Mouse (Mus musculus): ENCODE results near the gene Acsbg2. TPM values are rescaled to one million over a fixed set of nuclear protein-coding genes. Genes with fewer than 3 reads are reported as not detected.

Gene Acsbg2
- total RNA-seq, 2 experiments from 2014 or later, result not detected

GRCm38 (mm10) chr17:56876465-56876864 is 2.2 kb upstream of the Acsbg2 start:
- no peak for DNase-seq (ENCODE audit: low spot score in 2 of 2)
- intact Hi-C loops (cut with DNase I), result no loop called here

DNA sequence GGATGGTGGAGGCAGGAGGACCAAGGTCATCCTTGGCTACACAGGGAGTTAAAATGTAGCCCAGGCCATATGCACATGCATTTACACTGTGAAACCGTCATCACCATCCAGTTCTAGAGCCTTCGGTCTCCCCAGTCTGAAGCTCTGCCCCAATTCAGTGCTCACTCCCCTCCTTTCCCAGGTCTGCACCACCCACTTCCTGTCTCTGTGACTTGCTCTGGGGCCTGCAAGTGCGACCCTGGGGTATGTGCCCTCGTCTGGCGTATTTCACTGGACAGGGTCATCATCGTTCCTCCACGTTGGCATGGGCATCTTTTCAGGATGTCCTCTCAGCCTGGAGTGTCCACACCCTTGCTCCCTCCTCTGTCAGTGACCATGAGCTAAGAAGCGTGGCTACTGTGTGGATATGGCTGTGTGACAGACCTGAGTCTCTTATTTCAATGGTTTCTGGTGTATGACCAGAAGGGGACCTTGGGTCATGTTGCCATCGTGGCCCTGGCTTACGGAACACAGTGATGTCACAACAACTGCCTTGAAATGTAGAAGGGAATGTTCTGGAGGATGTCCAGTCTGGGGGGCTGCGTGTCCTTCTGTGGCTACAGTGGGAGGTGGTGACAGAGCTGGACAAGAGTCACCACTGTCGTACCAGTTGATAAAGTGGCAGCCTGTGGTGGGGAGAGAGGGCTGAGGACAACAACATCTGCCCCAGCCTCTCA is 847 bp upstream of the Acsbg2 start, which contains the start of gene 1700061G19Rik:
Gene 1700061G19Rik, plus strand, starts transcription at position 542 of the 716 bp plus-strand sequence.
- intact Hi-C loops (cut with DNase I), result no loop called here

DNA sequence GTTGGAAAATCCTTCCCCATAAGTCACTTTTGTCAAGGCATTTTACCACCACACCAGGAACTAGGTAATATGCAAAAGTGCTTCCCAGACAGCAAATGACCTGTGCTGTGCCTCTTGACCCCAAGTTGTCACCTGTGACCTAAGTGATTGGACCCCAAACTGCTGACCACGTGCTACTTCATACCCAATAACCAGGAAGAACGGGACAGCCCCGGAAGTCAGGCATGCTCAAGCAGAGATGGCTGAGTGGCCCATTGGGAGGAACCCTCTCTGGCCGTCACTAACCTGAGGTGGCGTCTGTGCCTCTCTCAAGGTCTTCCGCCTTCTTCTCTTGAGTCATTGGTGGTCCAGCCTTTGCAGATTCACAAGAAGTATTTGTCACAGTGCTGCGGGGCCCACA is 1.7 kb downstream of the Acsbg2 start:
- intact Hi-C loops (cut with DNase I), result no loop called here
- no peak for DNase-seq (ENCODE audit: low spot score in 2 of 2)

More for the DNA sequence above, 847 bp upstream of the Acsbg2 start, which contains the start of gene 1700061G19Rik:
- DNase-seq (ENCODE audit: low spot score in 2 of 2), result no peak

- DNase-seq (ENCODE audit: low spot score in 2 of 2), result no peak
- intact Hi-C loops (cut with DNase I), result no loop called here
Measured at GRCm38 (mm10) chr17:56871767-56872166, 2.5 kb downstream of the Acsbg2 start.

GRCm38 (mm10) chr17:56870287-56870953 is 3.8 kb downstream of the Acsbg2 start:
- DNase-seq (ENCODE audit: low spot score in 2 of 2), result no peak
- intact Hi-C loops (cut with DNase I), result no loop called here

GRCm38 (mm10) chr17:56869481-56869977 is 4.7 kb downstream of the Acsbg2 start:
- DNase-seq (ENCODE audit: low spot score in 2 of 2), result no peak
- intact Hi-C loops (cut with DNase I), result no loop called here

GRCm38 (mm10) chr17:56866071-56866470 is 8.2 kb downstream of the Acsbg2 start:
- DNase-seq (ENCODE audit: low spot score in 2 of 2), result no peak
- intact Hi-C loops (cut with DNase I), result no loop called here

DNA sequence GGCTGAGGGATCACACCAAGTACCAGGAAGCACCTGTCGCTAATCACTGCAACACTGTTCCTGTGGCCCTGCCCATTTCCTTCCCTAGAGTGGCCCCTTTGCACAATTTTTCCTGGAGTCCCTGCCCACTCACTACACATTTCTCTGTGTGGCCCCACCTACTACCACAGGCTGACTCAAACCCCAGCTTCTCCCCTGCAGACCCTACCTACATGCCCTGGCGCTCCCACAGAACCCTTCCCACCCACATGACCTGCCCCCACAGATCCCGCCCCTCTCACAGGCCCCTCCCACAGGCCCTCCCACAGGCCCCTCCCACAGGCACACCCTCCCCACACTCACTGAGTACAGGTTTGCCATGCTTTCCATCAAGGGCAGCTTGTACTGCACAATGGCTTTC is 13.1 kb downstream of the Acsbg2 start:
- intact Hi-C loops (cut with DNase I), result no loop called here
- DNase-seq (ENCODE audit: low spot score in 2 of 2), result no peak

DNA sequence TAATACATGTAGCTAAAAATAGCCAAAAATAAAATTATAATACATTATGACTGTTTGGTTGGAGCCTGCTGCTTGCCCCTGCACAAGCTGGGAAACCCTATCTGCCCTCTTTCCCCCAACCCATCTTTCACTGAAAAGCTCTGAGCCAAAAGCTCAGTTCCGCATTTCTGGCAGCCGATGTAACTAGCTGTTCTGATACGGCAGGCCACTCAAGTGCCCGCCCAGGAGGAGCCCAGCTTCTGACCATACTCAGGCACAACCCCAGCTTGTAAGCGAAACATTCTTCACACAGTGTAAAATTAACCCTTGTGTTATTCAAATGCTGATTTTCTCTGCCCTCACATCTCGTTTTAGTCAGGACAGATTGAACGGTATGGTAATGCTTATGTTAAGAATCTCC is 15.3 kb downstream of the Acsbg2 start:
- intact Hi-C loops (cut with DNase I), result loop anchor here (1.0 kb wide), 1 partner anchor 51 kb away; no protein-coding TSS in a partner anchor
- DNase-seq (ENCODE audit: low spot score in 2 of 2), result no peak

- intact Hi-C loops (cut with DNase I), result loop anchor here (1.0 kb wide), 1 partner anchor 50 kb away; no protein-coding TSS in a partner anchor
- DNase-seq (ENCODE audit: low spot score in 2 of 2), result peak in 1 of 2 experiments; percentile 27
Measured at GRCm38 (mm10) chr17:56858216-56858615, 16.0 kb downstream of the Acsbg2 start.

DNA sequence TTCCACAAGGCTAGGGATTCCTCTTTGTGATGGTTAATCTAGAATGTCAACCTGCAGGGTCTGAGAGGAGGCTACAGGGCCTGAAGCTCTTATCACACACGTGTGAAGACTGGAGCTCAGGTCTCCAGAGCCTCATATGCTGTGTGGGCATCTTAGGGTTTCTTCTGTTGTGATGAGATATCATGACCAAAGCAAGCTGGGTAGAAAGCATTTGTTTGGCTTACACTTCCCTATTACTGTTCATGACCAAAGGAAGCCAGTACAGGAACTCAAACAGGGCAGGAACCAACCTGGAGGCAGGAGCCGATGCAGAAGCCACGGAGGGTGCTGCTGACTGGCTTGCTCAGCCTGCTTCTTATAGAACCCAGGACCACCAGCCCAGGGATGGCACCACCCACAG is 18.8 kb downstream of the Acsbg2 start:
- no peak for DNase-seq (ENCODE audit: low spot score in 2 of 2)
- intact Hi-C loops (cut with DNase I), result no loop called here

DNA sequence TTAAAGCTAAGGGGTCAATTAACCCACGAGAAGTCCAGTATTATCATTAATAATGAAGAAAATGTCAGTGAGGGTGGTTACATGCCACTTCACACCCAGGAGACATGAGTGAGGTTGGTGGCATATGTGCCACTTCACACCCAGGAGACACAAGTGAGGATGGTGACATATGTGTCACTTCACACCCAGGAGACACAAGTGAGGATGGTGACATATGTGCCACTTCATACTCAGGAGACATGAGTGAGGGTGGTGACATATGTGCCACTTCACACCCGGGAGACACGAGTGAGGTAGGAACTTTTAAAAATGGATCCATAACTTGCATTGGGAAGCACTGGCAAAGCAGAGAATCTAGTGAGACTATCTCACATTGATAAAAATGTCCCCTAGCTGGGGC is 23.1 kb downstream of the Acsbg2 start:
- intact Hi-C loops (cut with DNase I), result no loop called here

DNA sequence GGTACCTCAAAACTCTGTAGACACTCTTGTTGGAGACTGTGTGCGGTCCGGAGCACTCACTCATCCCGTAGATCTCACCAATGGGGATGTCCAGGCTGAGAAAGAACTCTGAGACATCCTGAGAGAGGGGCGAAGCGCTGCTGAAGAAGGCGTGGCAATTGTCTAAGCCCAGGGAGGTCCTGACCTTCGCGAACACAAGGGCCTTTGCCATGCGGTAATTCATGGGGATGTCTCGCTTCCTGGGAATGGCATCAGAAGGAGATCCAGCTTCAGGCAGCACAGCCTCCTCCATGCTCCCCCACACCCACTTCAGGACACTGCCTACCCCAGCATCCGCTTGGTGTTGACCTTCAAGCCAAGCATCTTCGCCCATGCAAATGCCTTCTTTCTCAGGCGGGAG is 24.5 kb downstream of the Acsbg2 start:
- intact Hi-C loops (cut with DNase I), result no loop called here
- no peak for DNase-seq (ENCODE audit: low spot score in 2 of 2)

More for the DNA sequence above, 23.1 kb downstream of the Acsbg2 start:
- no peak for DNase-seq (ENCODE audit: low spot score in 2 of 2)

DNA sequence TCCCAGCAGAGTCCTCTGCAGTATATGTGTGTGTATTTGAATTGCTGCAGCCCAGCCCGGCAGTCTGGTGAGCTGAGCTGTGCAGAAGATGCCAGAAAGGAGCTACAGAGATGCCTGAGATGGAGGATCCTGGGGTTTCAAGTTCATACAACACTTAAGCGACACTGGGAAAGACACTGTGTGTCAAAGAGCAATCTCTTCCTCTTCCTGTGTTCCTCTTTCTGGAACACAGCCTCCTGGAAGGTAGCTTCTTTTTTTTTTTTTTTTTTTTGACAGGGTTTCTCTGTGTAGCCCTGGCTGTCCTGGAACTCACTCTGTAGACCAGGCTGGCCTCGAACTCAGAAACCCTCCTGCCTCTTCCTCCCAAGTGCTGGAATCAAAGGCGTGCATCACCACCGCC is 25.5 kb downstream of the Acsbg2 start:
- intact Hi-C loops (cut with DNase I), result no loop called here
- no peak for DNase-seq (ENCODE audit: low spot score in 2 of 2)

- DNase-seq (ENCODE audit: low spot score in 2 of 2), result no peak
- intact Hi-C loops (cut with DNase I), result no loop called here
Measured at GRCm38 (mm10) chr17:56843678-56844077, 30.6 kb downstream of the Acsbg2 start.

GRCm38 (mm10) chr17:56842173-56842572 is 32.1 kb downstream of the Acsbg2 start:
- DNase-seq (ENCODE audit: low spot score in 2 of 2), result no peak
- intact Hi-C loops (cut with DNase I), result no loop called here

- intact Hi-C loops (cut with DNase I), result no loop called here
- DNase-seq (ENCODE audit: low spot score in 2 of 2), result no peak
Measured at GRCm38 (mm10) chr17:56840524-56840923, 33.7 kb downstream of the Acsbg2 start.

- intact Hi-C loops (cut with DNase I), result no loop called here
- DNase-seq (ENCODE audit: low spot score in 2 of 2), result no peak
Measured at GRCm38 (mm10) chr17:56836336-56836735, 37.9 kb downstream of the Acsbg2 start.

DNA sequence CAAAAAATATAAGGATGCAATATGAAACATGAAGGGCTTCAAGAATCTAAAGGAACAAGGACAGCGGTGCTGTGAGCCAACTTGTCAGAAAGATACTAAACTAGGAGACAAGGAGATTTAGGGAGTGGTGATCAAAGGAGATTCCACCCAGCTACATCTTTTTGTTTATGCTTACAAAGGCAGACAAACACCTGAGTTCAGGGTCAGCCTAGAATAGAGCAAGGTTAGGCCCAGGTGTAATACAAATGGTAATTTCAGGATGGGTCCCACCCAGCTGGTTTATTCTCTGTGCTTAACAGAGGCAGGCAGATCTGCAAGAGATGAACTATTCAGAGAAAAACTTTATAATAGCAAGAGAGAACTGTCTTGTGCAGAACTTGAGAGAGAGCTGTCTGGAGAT is 40.9 kb downstream of the Acsbg2 start:
- intact Hi-C loops (cut with DNase I), result no loop called here
- DNase-seq (ENCODE audit: low spot score in 2 of 2), result no peak

GRCm38 (mm10) chr17:56832918-56833317 is 41.3 kb downstream of the Acsbg2 start:
- intact Hi-C loops (cut with DNase I), result no loop called here
- DNase-seq (ENCODE audit: low spot score in 2 of 2), result no peak
